Mouse (Mus musculus): ENCODE measurements around the gene Alkbh3.

GRCm38 (mm10) chr2:94030602-94031001 is 20.0 kb upstream of the Alkbh3 start:
- TF ChIP-seq ZNF384 (IDR thresholded peaks at IDR 0.05; ENCODE audit: low read depth, low read length) (no peak), GATA1 (IDR thresholded peaks at IDR 0.05; ENCODE audit: low read depth, low read length) (no peak), MAX (IDR thresholded peaks at IDR 0.05; ENCODE audit: low read length) (no peak), UBTF (IDR thresholded peaks at IDR 0.05; ENCODE audit: borderline replicate concordance, insufficient read depth, low read depth, low read length) (no peak), CTCF (IDR thresholded peaks at IDR 0.05 in 2 of 3, conservative IDR thresholded peaks at IDR 0.05 in 1 of 3; ENCODE audit: control insufficient read depth in 1 of 3, insufficient read depth in 1 of 3, low read depth in 2 of 3, low read length in 3 of 3, poor library complexity in 1 of 3, severe bottlenecking in 1 of 3) (no peak), POLR2A (IDR thresholded peaks at IDR 0.05; ENCODE audit: control insufficient read depth in 1 of 2, insufficient read depth in 1 of 2, low read depth in 1 of 2, low read length in 2 of 2, poor library complexity in 1 of 2) (no peak), ZKSCAN1 (IDR thresholded peaks at IDR 0.05; ENCODE audit: low read depth, low read length) (no peak), SIN3A (IDR thresholded peaks at IDR 0.05; ENCODE audit: low read length) (no peak), ETS1 (IDR thresholded peaks at IDR 0.05; ENCODE audit: low read depth, low read length) (no peak), CHD2 (IDR thresholded peaks at IDR 0.05; ENCODE audit: low read length) (no peak)

Data from MEL (cell line).